Mouse (Mus musculus): ENCODE measurements around the gene Kcnc3. TPM values are rescaled to one million over a fixed set of nuclear protein-coding genes. Genes with fewer than 3 reads are reported as not detected.

The Kcnc3 gene
- polyA plus RNA-seq, 1 experiment from 2014 or later = 0.36 TPM

Other genes starting within 250 kb of the Kcnc3 start
- gene Syt3, start 206.6 kb upstream of the Kcnc3 start, polyA plus RNA-seq (2015; fragmentation: Nextera tagmentation; extraction: Ambion mirVana) = 0.90 and 1.9 TPM in 2 replicates
- gene 1700008O03Rik, start 204.8 kb upstream of the Kcnc3 start, polyA plus RNA-seq (2015; fragmentation: Nextera tagmentation; extraction: Ambion mirVana) = 0.48 and 0.99 TPM in 2 replicates
- 0.82 and 0.86 TPM in 2 replicates for gene Lrrc4b, start 161.6 kb upstream of the Kcnc3 start, polyA plus RNA-seq (2015; fragmentation: Nextera tagmentation; extraction: Ambion mirVana)
- gene Aspdh, start 125.3 kb upstream of the Kcnc3 start, polyA plus RNA-seq (2015; fragmentation: Nextera tagmentation; extraction: Ambion mirVana) = 0.70 and 1.2 TPM in 2 replicates
- 76.0 and 87.3 TPM in 2 replicates for gene Josd2, start 122.7 kb upstream of the Kcnc3 start, polyA plus RNA-seq (2015; fragmentation: Nextera tagmentation; extraction: Ambion mirVana)
- gene Emc10, start 94.1 kb upstream of the Kcnc3 start, polyA plus RNA-seq (2015; fragmentation: Nextera tagmentation; extraction: Ambion mirVana) = 97.0 and 102 TPM in 2 replicates
- 6.5 and 9.2 TPM in 2 replicates for gene Fam71e1, start 94.1 kb upstream of the Kcnc3 start, polyA plus RNA-seq (2015; fragmentation: Nextera tagmentation; extraction: Ambion mirVana)
- gene Mybpc2, start 66.0 kb upstream of the Kcnc3 start, polyA plus RNA-seq (2015; fragmentation: Nextera tagmentation; extraction: Ambion mirVana) = 0.14 and 0.36 TPM in 2 replicates
- 0.25 and 0.43 TPM in 2 replicates for gene Spib, start 58.6 kb upstream of the Kcnc3 start, polyA plus RNA-seq (2015; fragmentation: Nextera tagmentation; extraction: Ambion mirVana)
- gene Pold1, start 41.8 kb upstream of the Kcnc3 start, polyA plus RNA-seq (2015; fragmentation: Nextera tagmentation; extraction: Ambion mirVana) = 72.0 and 76.0 TPM in 2 replicates
- gene Nr1h2, start 36.7 kb upstream of the Kcnc3 start, polyA plus RNA-seq (2015; fragmentation: Nextera tagmentation; extraction: Ambion mirVana) = 66.3 and 69.5 TPM in 2 replicates
- 3.1 and 3.6 TPM in 2 replicates for gene Napsa, start 18.3 kb upstream of the Kcnc3 start, polyA plus RNA-seq (2015; fragmentation: Nextera tagmentation; extraction: Ambion mirVana)
- 68.4 and 74.3 TPM in 2 replicates for gene Myh14, start 80.2 kb downstream of the Kcnc3 start, polyA plus RNA-seq (2015; fragmentation: Nextera tagmentation; extraction: Ambion mirVana)
- gene Izumo2, start 118.1 kb downstream of the Kcnc3 start, polyA plus RNA-seq (2015; fragmentation: Nextera tagmentation; extraction: Ambion mirVana) = not detected in 2 replicates
- gene Vrk3, start 157.7 kb downstream of the Kcnc3 start, polyA plus RNA-seq (2015; fragmentation: Nextera tagmentation; extraction: Ambion mirVana) = 36.0 and 39.4 TPM in 2 replicates
- gene Zfp473, start 160.4 kb downstream of the Kcnc3 start, polyA plus RNA-seq (2015; fragmentation: Nextera tagmentation; extraction: Ambion mirVana) = 2.0 and 2.5 TPM in 2 replicates
- 87.4 and 89.2 TPM in 2 replicates for gene Nup62, start 225.4 kb downstream of the Kcnc3 start, polyA plus RNA-seq (2015; fragmentation: Nextera tagmentation; extraction: Ambion mirVana)
- gene Il4i1, start 225.7 kb downstream of the Kcnc3 start, polyA plus RNA-seq (2015; fragmentation: Nextera tagmentation; extraction: Ambion mirVana) = 0.78 and 1.5 TPM in 2 replicates
- gene Atf5, start 226.0 kb downstream of the Kcnc3 start, polyA plus RNA-seq (2015; fragmentation: Nextera tagmentation; extraction: Ambion mirVana) = 6.2 and 6.6 TPM in 2 replicates